Mouse (Mus musculus): Measurements from ENCODE around the gene Bcl11b.

The Bcl11b gene

GRCm38 (mm10) chr12:107969841-107970371 is 33.5 kb downstream of the Bcl11b start:
- no peak for DNase-seq

DNA sequence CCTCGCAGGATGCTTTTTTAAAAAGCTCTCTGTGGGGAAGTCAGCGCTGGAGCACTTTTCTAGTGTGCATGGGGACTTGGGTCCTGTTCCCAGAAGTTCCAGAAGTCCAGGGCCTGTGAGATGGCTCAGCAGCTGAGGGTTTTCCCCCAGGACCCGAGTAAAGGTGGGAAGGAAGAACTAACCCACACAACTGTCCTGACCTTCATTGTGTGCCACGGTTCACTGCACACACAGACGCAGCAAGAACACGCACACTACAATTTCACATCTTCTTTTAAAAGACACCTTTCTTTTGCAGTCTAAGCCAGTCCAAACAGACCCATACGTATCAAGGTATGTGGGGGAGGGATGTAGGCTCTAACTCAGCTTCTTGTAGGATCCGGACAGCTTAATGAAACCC is 34.3 kb downstream of the Bcl11b start:
- DNase-seq = no peak

- DNase-seq = no peak
Measured at GRCm38 (mm10) chr12:107968331-107968730, 35.1 kb downstream of the Bcl11b start.

DNA sequence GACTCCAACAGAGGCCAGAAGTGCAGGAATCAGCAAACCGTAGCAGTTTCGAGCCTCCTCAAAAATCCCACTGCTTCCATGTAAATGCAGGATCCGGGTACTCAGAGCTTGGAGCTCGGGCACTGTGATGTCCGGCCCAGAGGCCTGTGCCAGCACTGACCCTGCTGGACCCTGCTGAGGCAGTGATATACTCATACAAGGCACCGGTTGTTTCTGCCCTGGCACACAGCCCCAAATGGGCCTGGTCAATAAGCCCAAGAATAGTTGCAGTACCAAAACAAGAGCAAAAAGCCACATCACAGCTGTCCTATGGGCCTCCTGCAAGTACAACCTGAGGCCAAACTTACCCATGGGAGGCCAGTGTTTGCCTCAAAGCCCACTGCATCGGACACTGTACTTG is 36.4 kb downstream of the Bcl11b start:
- DNase-seq = no peak

- no peak for DNase-seq
Measured at GRCm38 (mm10) chr12:107965103-107965502, 38.3 kb downstream of the Bcl11b start.

- no peak for DNase-seq
Measured at GRCm38 (mm10) chr12:107964396-107965085, 38.9 kb downstream of the Bcl11b start.

DNA sequence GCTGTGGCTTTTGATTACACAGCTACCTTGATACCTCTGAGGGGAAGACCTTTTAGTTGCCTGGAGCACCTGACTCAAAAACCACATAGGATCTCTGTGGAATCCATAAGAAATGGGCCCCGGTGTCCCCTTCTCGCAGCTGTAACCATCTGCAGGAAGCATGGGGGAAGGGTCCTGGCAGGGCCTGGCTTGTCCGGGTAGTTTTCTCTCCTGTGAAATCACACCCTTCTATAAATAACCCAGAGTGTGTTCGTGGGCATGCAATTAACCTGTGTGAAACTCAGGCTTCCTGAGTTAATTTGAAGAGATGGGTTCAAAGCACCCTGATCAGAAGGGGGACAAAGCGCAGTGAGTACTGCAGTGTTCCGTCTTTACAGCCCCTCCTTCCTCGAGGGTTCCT is 40.5 kb downstream of the Bcl11b start:
- no peak for DNase-seq

DNA sequence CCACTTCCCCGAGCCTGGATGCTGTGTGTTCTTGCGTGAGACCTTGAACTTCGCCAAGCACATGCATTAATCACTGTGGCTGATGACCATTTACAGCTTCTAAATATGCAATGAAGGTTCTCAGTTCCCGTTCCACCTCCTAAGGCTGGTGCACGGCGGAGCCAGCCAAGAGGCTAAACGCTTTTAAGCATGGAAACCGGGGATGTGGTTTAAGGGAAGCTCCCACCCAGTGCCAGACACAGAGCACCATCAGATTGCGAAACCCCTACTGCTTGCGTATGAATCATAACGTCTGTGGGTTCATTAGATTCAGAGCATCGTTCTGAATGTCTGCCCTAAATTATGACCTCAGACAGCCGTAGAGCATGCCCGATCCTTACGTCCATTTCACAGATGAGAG is 41.6 kb downstream of the Bcl11b start:
- no peak for DNase-seq

DNA sequence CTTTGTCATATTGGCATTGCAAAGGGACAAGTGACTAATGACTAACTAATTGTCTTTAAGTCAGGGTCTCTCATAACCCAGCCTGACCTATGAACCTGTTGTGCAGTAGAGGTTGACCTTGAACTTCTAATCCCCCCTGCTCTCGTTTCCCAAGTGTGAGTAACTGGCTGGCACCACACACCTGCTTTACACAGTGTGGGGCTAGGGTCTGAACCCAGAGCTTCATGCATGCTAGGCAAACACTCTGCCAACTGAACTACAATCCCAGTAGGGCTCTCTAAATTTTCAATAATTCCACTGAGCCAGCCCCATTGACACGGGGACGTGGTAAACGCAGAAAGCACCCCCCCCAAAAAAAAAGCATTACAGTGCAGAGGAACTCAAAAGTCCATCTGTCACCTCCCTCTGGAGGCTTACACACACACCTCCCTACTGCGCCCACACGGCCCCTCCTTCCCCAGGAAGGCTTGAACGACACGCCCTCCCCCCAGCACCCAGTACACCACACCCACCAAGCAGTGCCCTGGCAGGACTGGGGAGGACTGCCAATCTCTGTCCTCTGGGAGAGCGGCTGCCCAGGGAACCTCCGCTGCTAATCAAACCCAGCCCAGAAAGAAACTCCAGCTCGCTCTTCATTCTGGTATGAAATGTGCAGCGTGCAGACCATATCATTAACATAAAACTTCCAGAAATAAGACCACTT is 42.5 kb downstream of the Bcl11b start:
- no peak for DNase-seq

- no peak for DNase-seq
Measured at GRCm38 (mm10) chr12:107960365-107960764, 43.0 kb downstream of the Bcl11b start.

GRCm38 (mm10) chr12:107959872-107960271 is 43.5 kb downstream of the Bcl11b start:
- no peak for DNase-seq

DNA sequence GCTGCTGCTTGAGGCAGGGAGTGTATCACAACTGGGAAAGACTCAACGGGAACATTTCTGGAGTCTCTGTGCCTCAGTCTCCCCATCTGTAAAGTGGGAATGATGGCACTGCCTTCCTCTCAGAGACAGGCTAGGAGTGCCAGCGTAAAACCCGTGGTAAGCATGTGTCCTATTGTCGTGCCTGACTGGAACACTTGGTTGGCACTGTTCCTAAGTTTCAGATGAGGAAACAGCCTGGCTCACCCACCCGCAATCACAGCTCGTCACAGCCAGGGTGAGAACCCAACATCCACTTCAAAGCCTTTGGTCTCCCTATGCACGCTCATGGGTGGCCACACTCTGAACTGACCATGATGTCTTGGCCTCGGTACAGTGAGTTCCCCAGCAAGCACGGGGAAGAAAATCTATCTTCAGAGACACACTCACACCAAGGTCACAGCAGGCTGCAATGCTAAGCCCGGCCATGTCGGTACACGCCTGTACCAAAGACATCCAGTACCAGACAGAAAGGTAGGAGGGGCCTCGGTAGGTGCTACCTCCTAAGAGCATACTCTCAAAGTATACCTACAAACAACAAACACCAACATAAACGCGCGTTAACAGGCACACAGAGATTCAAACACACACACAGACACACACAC is 50.2 kb downstream of the Bcl11b start:
- DNase-seq = no peak

- DNase-seq = peak; percentile 24 to 27
Measured at GRCm38 (mm10) chr12:107952318-107952724, 51.1 kb downstream of the Bcl11b start.

GRCm38 (mm10) chr12:107950667-107951179 is 52.7 kb downstream of the Bcl11b start:
- DNase-seq = no peak

- no peak for DNase-seq
Measured at GRCm38 (mm10) chr12:107949416-107949815, 54.0 kb downstream of the Bcl11b start.

- no peak for DNase-seq
Measured at GRCm38 (mm10) chr12:107942100-107942499, 61.3 kb downstream of the Bcl11b start.

GRCm38 (mm10) chr12:107940774-107941173 is 62.6 kb downstream of the Bcl11b start:
- DNase-seq = no peak

- DNase-seq = no peak
Measured at GRCm38 (mm10) chr12:107939177-107939576, 64.2 kb downstream of the Bcl11b start.

- no peak for DNase-seq
Measured at GRCm38 (mm10) chr12:107936972-107937371, 66.4 kb downstream of the Bcl11b start.

DNA sequence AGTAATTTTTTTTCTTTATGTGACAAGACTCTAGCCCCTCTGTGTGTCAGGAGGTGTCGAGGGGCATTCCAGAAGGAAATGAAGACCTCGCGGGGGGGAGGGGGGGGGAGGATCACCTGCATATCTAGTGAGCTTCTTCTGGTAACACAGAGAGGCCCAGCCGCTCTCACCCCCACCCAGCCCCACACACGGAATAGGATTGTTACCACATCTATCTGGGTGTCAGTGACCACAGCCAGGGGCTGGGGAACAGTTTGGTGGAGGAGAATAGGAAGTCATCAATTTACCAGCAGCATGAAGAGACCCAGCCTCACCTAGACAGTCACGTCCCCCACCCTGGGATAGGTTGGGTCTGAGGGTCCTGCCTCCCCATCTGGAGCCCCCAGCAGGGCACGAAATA is 67.0 kb downstream of the Bcl11b start:
- no peak for DNase-seq

DNA sequence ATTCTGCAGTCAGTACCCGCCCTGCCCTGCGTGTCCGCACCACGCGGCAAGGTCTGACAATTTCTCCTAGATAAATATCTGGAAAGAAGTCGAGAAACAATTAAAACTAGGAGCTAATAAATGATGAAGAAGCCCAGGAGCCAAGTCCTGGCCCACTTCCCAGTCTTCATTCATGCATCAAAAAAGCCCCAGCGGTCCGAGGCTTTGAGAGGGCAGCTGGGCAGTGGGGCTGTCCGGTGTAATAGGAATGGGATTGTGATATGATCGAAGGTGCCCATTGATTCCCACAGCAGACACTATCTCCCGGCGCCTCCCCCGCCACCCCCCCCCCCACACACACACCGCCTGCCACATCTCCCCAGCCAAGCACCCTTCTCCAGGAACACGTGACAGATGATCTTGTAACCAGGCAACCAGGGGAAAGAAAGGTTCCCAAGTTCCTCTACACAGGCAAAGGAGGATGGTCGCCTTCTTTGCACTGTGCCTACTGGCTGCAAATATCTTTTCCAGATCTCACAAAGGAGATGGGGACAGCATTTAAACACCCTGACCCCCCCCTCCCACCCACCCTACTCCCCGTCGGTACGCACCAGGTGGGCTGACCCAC is 68.5 kb downstream of the Bcl11b start:
- DNase-seq = peak; percentile 44 to 66

GRCm38 (mm10) chr12:107932140-107932539 is 71.3 kb downstream of the Bcl11b start:
- no peak for DNase-seq

- peak in 1 of 2 experiments; percentile 14 for DNase-seq
Measured at GRCm38 (mm10) chr12:107931476-107931875, 71.9 kb downstream of the Bcl11b start.

Measured in cerebellum, postnatal 25 days (tissue).